Mouse (Mus musculus): ENCODE results near the gene Zdhhc18. TPM values are rescaled to one million over a fixed set of nuclear protein-coding genes. Genes with fewer than 3 reads are reported as not detected.
"Not testable (repeated sequence)": the region's sequence is repeated elsewhere in the genome, so short reads cannot be mapped to it uniquely, and the experiment has no call there.

Zdhhc18 gene
- polyA plus RNA-seq, 1 experiment from 2014 or later: 4.2 TPM

DNA sequence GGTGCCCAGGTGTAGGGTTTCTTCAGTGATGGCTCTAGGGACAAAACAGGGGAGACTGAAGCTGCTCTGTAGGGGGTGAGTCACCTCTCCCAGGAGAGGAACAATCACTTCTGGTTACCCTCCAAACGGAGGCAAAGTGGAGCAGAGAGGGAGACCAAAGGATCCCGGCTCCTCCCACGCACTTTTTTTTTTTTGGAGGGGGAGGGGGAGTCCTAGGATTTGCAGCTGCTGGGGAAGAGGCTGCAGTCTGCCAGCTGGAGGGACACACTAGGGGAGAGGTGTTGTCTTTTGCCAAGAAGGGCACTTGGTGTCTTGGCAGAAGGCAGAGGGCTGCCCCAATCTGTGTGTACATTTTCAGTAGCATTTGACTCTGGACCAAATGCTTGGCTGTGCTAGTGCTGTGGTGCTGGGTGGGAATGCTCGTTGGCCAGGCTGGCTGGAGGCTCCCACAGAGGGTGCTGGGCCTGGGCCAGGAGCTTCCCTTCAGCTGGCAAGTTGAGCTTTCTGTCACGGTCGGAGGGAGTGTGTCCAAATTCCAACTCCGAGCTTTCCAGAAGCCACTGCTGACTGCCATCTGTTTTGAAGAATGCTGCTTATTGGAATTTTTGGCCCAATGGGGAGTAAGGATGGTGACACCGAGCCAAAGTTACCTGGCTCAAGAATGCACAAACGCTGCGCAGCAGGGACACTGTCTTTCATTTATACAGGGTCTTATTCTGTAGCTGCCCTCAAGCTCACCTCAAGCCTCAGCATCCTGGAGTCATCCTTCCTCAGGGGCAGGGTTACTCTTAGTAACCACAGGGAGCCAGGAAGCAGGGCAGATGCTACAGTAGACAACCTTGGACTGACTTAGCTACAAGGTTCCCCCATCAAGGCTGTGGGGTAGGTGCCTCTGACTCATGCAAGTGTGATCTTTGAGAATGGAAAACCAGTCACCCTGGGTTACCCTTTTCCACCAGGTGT is 10.5 kb upstream of the Zdhhc18 start:
- WGBS: 5% methylated on average over 10 of the region's 10 CpGs

DNA sequence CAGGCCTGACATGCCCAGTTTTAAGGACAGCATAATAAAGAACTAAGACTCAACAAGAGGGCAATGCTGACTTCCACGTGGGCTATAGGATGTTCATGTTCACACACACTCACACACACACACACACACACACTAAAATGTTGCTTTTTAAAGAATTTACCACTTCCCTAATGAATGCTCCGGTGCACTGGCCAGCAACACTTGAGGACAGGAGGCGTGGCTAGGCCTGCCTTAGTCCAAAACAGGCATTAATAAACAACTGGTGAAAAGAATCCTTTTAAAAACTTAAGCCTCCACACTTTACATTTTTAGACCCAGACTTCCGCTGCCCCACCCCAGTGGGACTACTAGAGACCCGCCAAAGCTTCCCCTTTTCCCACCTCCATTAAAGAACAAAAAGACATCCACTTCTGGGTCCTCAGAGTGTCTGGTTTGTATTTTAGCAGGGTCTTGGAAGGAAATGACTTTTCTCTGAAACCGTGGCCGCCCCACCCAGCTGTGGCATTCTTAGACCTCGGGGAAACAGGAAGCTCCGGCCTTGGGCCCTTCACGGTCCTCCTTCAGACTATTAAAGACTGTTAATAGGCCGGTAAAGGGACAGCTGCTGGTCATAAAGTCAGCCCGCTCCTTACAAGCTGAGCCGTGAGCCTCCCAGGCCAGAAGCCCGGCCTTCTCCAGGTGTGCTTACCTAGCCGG is 9.7 kb upstream of the Zdhhc18 start:
- Histone ChIP-seq H3K27ac (peak overlapping the region; percentile 97), H3K4me2 (peak overlapping the region; percentile 66), H3K9ac (peak overlapping the region; percentile 66), H3K36me3 (peaks cover 14% of the 10 kb centered on the region), H3K27me3 (no peaks in the 10 kb centered on the region), H3K4me3 (peak overlapping the region; percentile 36), H3K4me1 (peaks cover 43% of the 10 kb centered on the region), H3K9me3 (no peaks in the 10 kb centered on the region)
- no peak for ATAC-seq (ENCODE audit: insufficient number of reproducible peaks, insufficient read depth, low FRiP score, low TSS enrichment, low read depth)
- WGBS: 4% methylated on average over 15 of the region's 15 CpGs

More for the DNA sequence above, 10.5 kb upstream of the Zdhhc18 start:
- H3K4me2 ChIP-seq: peak overlapping the region; percentile 66
- peak overlapping the region; percentile 66 for H3K9ac ChIP-seq
- H3K4me1 ChIP-seq: peaks cover 48% of the 10 kb centered on the region
- peak overlapping the region; percentile 36 for H3K4me3 ChIP-seq
- no peaks in the 10 kb centered on the region for H3K27me3 ChIP-seq
- H3K36me3 ChIP-seq: peaks cover 22% of the 10 kb centered on the region
- no peaks in the 10 kb centered on the region for H3K9me3 ChIP-seq
- ATAC-seq (ENCODE audit: insufficient number of reproducible peaks, insufficient read depth, low FRiP score, low TSS enrichment, low read depth): peak; percentile 76
- H3K27ac ChIP-seq: peak overlapping the region; percentile 97

GRCm38 (mm10) chr4:133658729-133659128 is 8.8 kb upstream of the Zdhhc18 start:
- H3K36me3 ChIP-seq: peaks cover 10% of the 10 kb centered on the region
- peak overlapping the region; percentile 66; the same call in 1 of the 2 replicates for H3K4me2 ChIP-seq

DNA sequence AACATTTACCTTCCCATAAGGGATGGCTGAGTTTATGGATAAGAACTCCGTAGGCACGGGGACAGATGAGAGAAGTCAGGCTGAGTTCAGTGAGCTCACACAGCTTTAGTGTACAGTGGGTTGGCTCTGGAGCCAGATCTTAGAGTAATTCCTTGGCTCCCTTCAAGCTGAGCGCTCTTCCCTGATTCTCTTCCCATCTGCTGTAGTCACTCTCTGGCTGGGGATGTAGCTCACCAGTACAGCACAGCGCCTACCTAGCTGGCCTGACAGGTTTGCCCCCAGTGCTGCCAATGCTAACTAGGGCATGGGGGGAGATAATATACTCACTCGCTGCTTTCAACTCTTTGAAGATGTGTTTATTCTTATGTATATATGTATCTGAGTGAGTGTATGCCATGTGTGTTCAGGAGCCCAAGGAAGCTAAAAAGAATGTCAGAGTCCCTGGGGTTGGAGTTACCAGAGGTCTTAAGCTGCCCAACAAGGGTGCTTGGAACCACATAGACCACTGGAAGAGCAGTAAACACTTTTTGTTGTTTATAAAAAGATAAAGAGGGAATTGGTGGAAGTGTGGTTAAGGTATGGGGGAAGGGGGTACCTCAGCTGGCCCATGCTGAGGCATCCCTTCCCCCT is 8.0 kb upstream of the Zdhhc18 start:
- peaks cover 43% of the 10 kb centered on the region for H3K4me1 ChIP-seq
- H3K4me3 ChIP-seq: no peak overlapping the region
- ATAC-seq (ENCODE audit: insufficient number of reproducible peaks, insufficient read depth, low FRiP score, low TSS enrichment, low read depth): no peak
- H3K4me2 ChIP-seq: no peak overlapping the region
- H3K27me3 ChIP-seq: no peaks in the 10 kb centered on the region
- peaks cover 10% of the 10 kb centered on the region for H3K36me3 ChIP-seq
- WGBS: 50% methylated on average over 5 of the region's 5 CpGs
- no peak overlapping the region for H3K9ac ChIP-seq
- H3K9me3 ChIP-seq: 0 out of 2 replicates have a peak, but pooled peaks cover 2% of the 10 kb centered on the region
- H3K27ac ChIP-seq: no peak overlapping the region

More at GRCm38 (mm10) chr4:133658729-133659128, 8.8 kb upstream of the Zdhhc18 start:
- Histone ChIP-seq H3K4me1 (peaks cover 43% of the 10 kb centered on the region), H3K9me3 (0 out of 2 replicates have a peak, but pooled peaks cover 2% of the 10 kb centered on the region), H3K4me3 (no peak overlapping the region), H3K27me3 (no peaks in the 10 kb centered on the region), H3K27ac (peak overlapping the region; percentile 97), H3K9ac (no peak overlapping the region)
- WGBS: 29% methylated on average over 2 of the region's 2 CpGs
- ATAC-seq (ENCODE audit: insufficient number of reproducible peaks, insufficient read depth, low FRiP score, low TSS enrichment, low read depth): no peak

DNA sequence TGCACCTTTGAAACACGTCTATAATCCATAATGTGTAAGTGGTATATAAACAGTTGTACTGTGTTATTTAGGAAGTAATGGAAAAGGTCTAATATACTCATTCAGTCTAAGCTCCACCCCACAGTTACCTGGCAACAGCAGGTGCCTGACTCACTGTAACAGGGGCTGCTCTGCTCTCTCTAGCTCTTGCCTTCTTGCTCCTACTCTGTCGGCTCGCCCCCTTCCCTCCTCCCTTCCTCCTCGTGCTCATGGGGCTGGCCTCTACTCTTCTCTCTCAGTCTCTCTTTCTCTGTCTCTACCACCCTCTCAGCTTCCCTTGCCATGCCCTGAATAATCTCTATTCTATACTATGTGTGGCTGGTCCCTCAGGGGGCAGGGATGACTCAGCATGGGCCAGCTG is 7.0 kb upstream of the Zdhhc18 start:
- WGBS: 9% methylated on average over 4 of the region's 4 CpGs
- no peak overlapping the region for H3K27ac ChIP-seq
- no peak overlapping the region for H3K4me2 ChIP-seq
- no peak overlapping the region for H3K4me3 ChIP-seq
- H3K36me3 ChIP-seq: peaks cover 3% of the 10 kb centered on the region; the same call in 1 of the 2 replicates
- H3K9ac ChIP-seq: no peak overlapping the region
- ATAC-seq (ENCODE audit: insufficient number of reproducible peaks, insufficient read depth, low FRiP score, low TSS enrichment, low read depth): no peak
- H3K27me3 ChIP-seq: no peaks in the 10 kb centered on the region
- H3K4me1 ChIP-seq: peaks cover 43% of the 10 kb centered on the region
- H3K9me3 ChIP-seq: 0 out of 2 replicates have a peak, but pooled peaks cover 2% of the 10 kb centered on the region

DNA sequence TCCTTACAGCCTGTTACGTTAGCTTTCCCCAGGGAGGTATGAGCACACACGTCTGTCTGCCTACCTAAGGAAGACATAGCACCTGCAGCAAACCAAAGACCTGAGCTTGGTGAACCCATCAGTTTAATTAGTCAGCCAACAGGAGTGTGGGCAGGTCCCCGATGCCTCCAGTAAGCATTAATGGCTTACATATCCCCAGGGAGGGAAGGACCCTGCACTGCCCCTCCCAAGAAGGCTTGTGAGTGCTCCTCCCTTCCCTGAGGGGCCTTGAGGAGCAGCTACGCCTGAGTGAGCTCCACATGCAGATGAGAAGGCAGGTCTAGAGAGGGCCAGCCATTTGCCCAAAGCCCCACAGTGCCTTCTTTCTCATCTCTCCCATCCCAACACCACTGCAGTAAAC is 6.3 kb upstream of the Zdhhc18 start:
- Histone ChIP-seq H3K4me1 (peaks cover 41% of the 10 kb centered on the region), H3K27me3 (no peaks in the 10 kb centered on the region), H3K4me3 (no peak overlapping the region), H3K27ac (no peak overlapping the region; the same call in 1 of the 2 replicates), H3K9ac (peak overlapping the region; percentile 40; the same call in 1 of the 2 replicates), H3K9me3 (0 out of 2 replicates have a peak, but pooled peaks cover 2% of the 10 kb centered on the region), H3K4me2 (no peak overlapping the region), H3K36me3 (no peaks in the 10 kb centered on the region)
- no peak for ATAC-seq (ENCODE audit: insufficient number of reproducible peaks, insufficient read depth, low FRiP score, low TSS enrichment, low read depth)
- WGBS: 39% methylated on average over 4 of the region's 4 CpGs

DNA sequence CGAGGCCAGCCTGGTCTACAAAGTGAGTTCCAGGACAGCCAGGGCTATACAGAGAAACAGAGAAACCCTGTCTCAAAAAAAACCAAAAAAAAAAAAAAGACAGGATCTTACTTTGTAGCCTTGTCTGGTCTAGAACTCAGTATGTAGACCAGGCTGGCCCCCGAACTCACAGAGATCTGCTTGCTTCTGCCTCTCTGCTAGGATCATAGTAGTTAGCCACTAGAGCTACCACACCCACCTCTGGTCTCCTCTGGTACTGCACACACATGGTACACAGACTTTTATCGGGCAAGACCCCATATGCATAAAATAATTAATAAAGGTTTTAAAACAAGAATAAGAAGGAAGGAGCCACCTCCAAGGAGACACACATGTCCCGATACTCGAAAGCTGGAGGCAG is 4.1 kb upstream of the Zdhhc18 start:
- H3K27ac ChIP-seq; H3K4me2 ChIP-seq; H3K9ac ChIP-seq; ATAC-seq (ENCODE audit: insufficient number of reproducible peaks, insufficient read depth, low FRiP score, low TSS enrichment, low read depth); H3K27me3 ChIP-seq; H3K36me3 ChIP-seq; H3K9me3 ChIP-seq; H3K4me3 ChIP-seq: not testable (repeated sequence)
- H3K4me1 ChIP-seq: peaks cover 18% of the 10 kb centered on the region
- 95% methylated on average over 5 of the region's 5 CpGs for WGBS

DNA sequence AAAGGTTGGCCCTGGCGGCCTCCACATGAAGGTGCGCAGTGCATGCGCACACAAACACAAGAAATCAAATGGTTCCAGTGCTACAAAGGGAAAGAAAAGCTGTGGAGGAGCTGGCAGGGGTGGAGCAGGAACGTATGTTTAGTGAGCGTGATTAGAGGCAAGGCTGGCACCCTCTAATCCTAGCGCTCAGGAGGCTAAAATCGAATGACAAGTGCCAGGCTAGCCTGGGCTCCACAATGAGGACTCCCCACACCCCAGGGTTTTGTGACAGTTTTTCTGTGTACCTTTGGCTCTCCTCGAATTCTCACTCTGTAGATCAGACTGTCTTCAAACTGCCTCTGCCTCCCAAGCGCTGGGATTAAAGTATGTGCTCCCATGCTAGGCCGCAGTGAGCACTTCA is 2.8 kb upstream of the Zdhhc18 start:
- 73% methylated on average over 10 of the region's 10 CpGs for WGBS
- Histone ChIP-seq H3K4me1 (peaks cover 5% of the 10 kb centered on the region; the same call in 1 of the 2 replicates), H3K9me3 (0 out of 2 replicates have a peak, but pooled peaks cover 2% of the 10 kb centered on the region), H3K4me2 (no peak overlapping the region), H3K36me3 (no peaks in the 10 kb centered on the region), H3K4me3 (no peak overlapping the region), H3K9ac (no peak overlapping the region), H3K27me3 (no peaks in the 10 kb centered on the region), H3K27ac (no peak overlapping the region)
- no peak for ATAC-seq (ENCODE audit: insufficient number of reproducible peaks, insufficient read depth, low FRiP score, low TSS enrichment, low read depth)

- H3K4me1 ChIP-seq: 0 out of 2 replicates have a peak, but pooled peaks cover 5% of the 10 kb centered on the region
- H3K27me3 ChIP-seq: no peaks in the 10 kb centered on the region
- H3K4me2 ChIP-seq: no peak overlapping the region
- ATAC-seq (ENCODE audit: insufficient number of reproducible peaks, insufficient read depth, low FRiP score, low TSS enrichment, low read depth): no peak
- H3K9ac ChIP-seq: no peak overlapping the region
- 77% methylated on average over 4 of the region's 4 CpGs for WGBS
- no peak overlapping the region for H3K27ac ChIP-seq
- no peak overlapping the region for H3K4me3 ChIP-seq
- 0 out of 2 replicates have a peak, but pooled peaks cover 2% of the 10 kb centered on the region for H3K9me3 ChIP-seq
- H3K36me3 ChIP-seq: no peaks in the 10 kb centered on the region
These were observed 2.0 kb upstream of the Zdhhc18 start for GRCm38 (mm10) chr4:133651986-133652385.

GRCm38 (mm10) chr4:133651445-133651844 is 1.5 kb upstream of the Zdhhc18 start:
- Histone ChIP-seq H3K36me3 (no peaks in the 10 kb centered on the region), H3K4me3 (no peak overlapping the region), H3K4me1 (0 out of 2 replicates have a peak, but pooled peaks cover 4% of the 10 kb centered on the region), H3K27me3 (no peaks in the 10 kb centered on the region), H3K9ac (no peak overlapping the region), H3K9me3 (0 out of 2 replicates have a peak, but pooled peaks cover 2% of the 10 kb centered on the region), H3K4me2 (no peak overlapping the region), H3K27ac (no peak overlapping the region)
- 46% methylated on average over 10 of the region's 10 CpGs for WGBS
- ATAC-seq (ENCODE audit: insufficient number of reproducible peaks, insufficient read depth, low FRiP score, low TSS enrichment, low read depth): no peak

- peaks cover 10% of the 10 kb centered on the region; the same call in 1 of the 2 replicates for H3K9me3 ChIP-seq
- WGBS: 87% methylated on average over 5 of the region's 5 CpGs
- not testable (repeated sequence) for ATAC-seq (ENCODE audit: insufficient number of reproducible peaks, insufficient read depth, low FRiP score, low TSS enrichment, low read depth); H3K4me1 ChIP-seq; H3K27me3 ChIP-seq; H3K36me3 ChIP-seq; H3K9ac ChIP-seq
- H3K4me2 ChIP-seq: peak overlapping the region; percentile 49
- peak overlapping the region; percentile 33; the same call in 1 of the 2 replicates for H3K27ac ChIP-seq
- peak overlapping the region; percentile 29 for H3K4me3 ChIP-seq
These were observed 490 bp downstream of the Zdhhc18 start for GRCm38 (mm10) chr4:133649464-133649863.

Measured in embryonic facial prominence, embryonic 13.5 days (tissue).